Mouse (Mus musculus): ENCODE measurements around the gene Ttl. TPM values are rescaled to one million over a fixed set of nuclear protein-coding genes. Genes with fewer than 3 reads are reported as not detected.

The Ttl gene
- polyA plus RNA-seq, 1 experiment from 2014 or later: 35.9 TPM

GRCm38 (mm10) chr2:129132231-129132630 lies 66.5 kb downstream of the Ttl start:
- H3K9ac ChIP-seq (replicated peaks; ENCODE audit: low read depth, low read length): no peak overlapping the region
- 97% methylated on average over 7 of the region's 7 CpGs for WGBS
- no peak for ATAC-seq
- H3K27ac ChIP-seq (ENCODE audit: low read length): no peak overlapping the region
- no peak overlapping the region for H3K4me2 ChIP-seq (ENCODE audit: low read length)
- H3K9me3 ChIP-seq (ENCODE audit: control insufficient read depth, low read length): peaks cover 4% of the 10 kb centered on the region; the same call in 1 of the 2 replicates
- H3K27me3 ChIP-seq (replicated peaks; ENCODE audit: control insufficient read depth, insufficient read depth, low read length): no peaks in the 10 kb centered on the region
- peaks cover 12% of the 10 kb centered on the region for H3K36me3 ChIP-seq (ENCODE audit: control insufficient read depth, insufficient read depth)
- H3K4me3 ChIP-seq (replicated peaks; ENCODE audit: low read length): no peak overlapping the region
- H3K4me1 ChIP-seq (replicated peaks; ENCODE audit: control insufficient read depth, insufficient read depth, low read length): peaks cover 14% of the 10 kb centered on the region

GRCm38 (mm10) chr2:129133006-129133805 lies 67.5 kb downstream of the Ttl start:
- Histone ChIP-seq H3K27ac (ENCODE audit: low read length) (no peak overlapping the region), H3K4me1 (replicated peaks; ENCODE audit: control insufficient read depth, insufficient read depth, low read length) (peaks cover 14% of the 10 kb centered on the region), H3K27me3 (replicated peaks; ENCODE audit: control insufficient read depth, insufficient read depth, low read length) (no peaks in the 10 kb centered on the region), H3K9ac (replicated peaks; ENCODE audit: low read depth, low read length) (no peak overlapping the region), H3K4me2 (ENCODE audit: low read length) (no peak overlapping the region), H3K36me3 (ENCODE audit: control insufficient read depth, insufficient read depth) (peaks cover 11% of the 10 kb centered on the region), H3K9me3 (ENCODE audit: control insufficient read depth, low read length) (peaks cover 4% of the 10 kb centered on the region; the same call in 1 of the 2 replicates), H3K4me3 (replicated peaks; ENCODE audit: low read length) (no peak overlapping the region)
- ATAC-seq: no peak
- WGBS: 96% methylated on average over 14 of the region's 14 CpGs

GRCm38 (mm10) chr2:129139906-129140305 lies 74.2 kb downstream of the Ttl start:
- Histone ChIP-seq H3K4me2 (ENCODE audit: low read length) (0 out of 2 replicates have a peak overlapping the region, but pooled peaks have one; percentile 6), H3K4me3 (replicated peaks; ENCODE audit: low read length) (no peak overlapping the region), H3K27me3 (replicated peaks; ENCODE audit: control insufficient read depth, insufficient read depth, low read length) (no peaks in the 10 kb centered on the region), H3K4me1 (replicated peaks; ENCODE audit: control insufficient read depth, insufficient read depth, low read length) (no peaks in the 10 kb centered on the region), H3K27ac (ENCODE audit: low read length) (peak overlapping the region; percentile 76), H3K9me3 (ENCODE audit: control insufficient read depth, low read length) (no peaks in the 10 kb centered on the region), H3K9ac (replicated peaks; ENCODE audit: low read depth, low read length) (no peak overlapping the region), H3K36me3 (ENCODE audit: control insufficient read depth, insufficient read depth) (no peaks in the 10 kb centered on the region)
- peak; percentile 82 for ATAC-seq
- WGBS: 58% methylated on average over 10 of the region's 10 CpGs

Other genes starting within 250 kb of the Ttl start
- 45.3 and 45.5 TPM in 2 replicates for gene Tmem87b, start 247.8 kb upstream of the Ttl start, polyA plus RNA-seq (2015; fragmentation: Nextera tagmentation; extraction: Ambion mirVana)
- gene Fbln7, start 203.0 kb upstream of the Ttl start, polyA plus RNA-seq (2015; fragmentation: Nextera tagmentation; extraction: Ambion mirVana): 1.7 and 2.4 TPM in 2 replicates
- gene Zc3h8, start 121.9 kb upstream of the Ttl start, polyA plus RNA-seq (2015; fragmentation: Nextera tagmentation; extraction: Ambion mirVana): 9.6 and 13.0 TPM in 2 replicates
- gene Zc3h6, start 98.5 kb upstream of the Ttl start, polyA plus RNA-seq (2015; fragmentation: Nextera tagmentation; extraction: Ambion mirVana): 4.6 and 5.0 TPM in 2 replicates
- gene Gm10762, start 98.2 kb upstream of the Ttl start, polyA plus RNA-seq (2015; fragmentation: Nextera tagmentation; extraction: Ambion mirVana): 16.2 and 19.5 TPM in 2 replicates
- 0.12 and 0.34 TPM in 2 replicates for gene Vinac1, start 17.8 kb upstream of the Ttl start, polyA plus RNA-seq (2015; fragmentation: Nextera tagmentation; extraction: Ambion mirVana)
- gene Polr1b, start 35.1 kb downstream of the Ttl start, polyA plus RNA-seq (2015; fragmentation: Nextera tagmentation; extraction: Ambion mirVana): 18.6 and 19.1 TPM in 2 replicates
- gene Chchd5, start 63.8 kb downstream of the Ttl start, polyA plus RNA-seq (2015; fragmentation: Nextera tagmentation; extraction: Ambion mirVana): 20.1 and 23.5 TPM in 2 replicates
- gene Slc20a1, start 132.8 kb downstream of the Ttl start, polyA plus RNA-seq (2015; fragmentation: Nextera tagmentation; extraction: Ambion mirVana): 58.3 and 60.4 TPM in 2 replicates
- 17.6 and 23.9 TPM in 2 replicates for gene Ckap2l, start 231.3 kb downstream of the Ttl start, polyA plus RNA-seq (2015; fragmentation: Nextera tagmentation; extraction: Ambion mirVana)
- gene Il1a, start 244.0 kb downstream of the Ttl start, polyA plus RNA-seq (2015; fragmentation: Nextera tagmentation; extraction: Ambion mirVana): 0.14 and 0.33 TPM in 2 replicates